Mouse (Mus musculus): ENCODE results near the gene Dpp7.

DNA sequence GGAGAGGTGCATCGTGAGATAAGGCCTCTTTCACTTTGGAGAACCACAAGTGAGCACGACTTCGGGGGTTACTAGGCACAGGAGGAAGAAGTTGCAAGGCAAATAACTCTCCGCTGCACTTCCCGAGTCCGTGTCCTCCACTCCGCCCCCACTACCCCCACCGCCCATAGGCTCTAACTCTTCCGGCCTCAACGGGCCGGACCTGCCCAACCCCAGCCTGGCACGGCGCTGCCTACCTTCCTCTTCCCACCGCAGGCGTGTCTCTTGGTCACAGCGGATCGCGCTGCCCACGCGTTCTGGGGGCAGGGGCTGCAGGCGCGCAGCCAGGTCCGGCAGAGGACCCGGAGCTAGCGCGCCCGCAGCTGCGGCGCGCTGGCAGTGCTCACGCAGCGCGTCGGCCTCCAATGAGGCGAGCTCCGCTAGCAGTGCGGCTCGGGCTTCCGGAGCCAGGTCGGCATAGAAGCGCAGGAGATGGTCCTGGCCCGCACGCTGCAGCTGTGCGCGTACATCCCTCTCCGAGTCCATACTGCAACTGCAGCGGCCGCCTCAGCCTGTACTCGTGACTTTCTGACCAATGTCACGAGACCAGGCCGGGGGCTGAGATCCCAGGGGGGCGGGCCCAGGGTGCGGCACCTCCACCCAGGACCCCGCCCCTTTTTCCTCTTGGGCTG, 9.1 kb upstream of the Dpp7 start, which contains the start of gene Uap1l1:
- 0 out of 2 replicates have a peak, but pooled peaks have one; percentile 42 for TF ChIP-seq EP300 (IDR thresholded peaks at IDR 0.05; ENCODE audit: insufficient read depth, low read depth, low read length)
- TF ChIP-seq POLR2A (IDR thresholded peaks at IDR 0.05; ENCODE audit: insufficient read depth, low read length) = peak; percentile 91
